Mouse (Mus musculus) spleen, postnatal 10 days (tissue): ENCODE data around the gene Selenof.
A peak's percentile ranks its signal among the peaks of the same experiment; 100 is the strongest.

Experiments used
- DNase-seq, 2 experiments: peaks; one replicate each; pipeline ENCODE4 v3.0.0; 2021 to 2022; ENCODE audit warnings: low spot score in 2 of 2

The Selenof gene

GRCm38 (mm10) chr3:144563916-144564315 lies 6.2 kb upstream of the Selenof start:
- DNase-seq = no peak

- no peak for DNase-seq
Measured at GRCm38 (mm10) chr3:144565212-144565611, 4.9 kb upstream of the Selenof start.

- peak in 1 of 2 experiments; percentile 34 for DNase-seq
Measured at GRCm38 (mm10) chr3:144568861-144569361, 1.2 kb upstream of the Selenof start.

GRCm38 (mm10) chr3:144569401-144569971 lies 618 bp upstream of the Selenof start:
- DNase-seq = peak; percentile 66 to 67

- DNase-seq = no peak
Measured at GRCm38 (mm10) chr3:144570816-144571487, 848 bp downstream of the Selenof start.

GRCm38 (mm10) chr3:144574256-144574655 lies 4.2 kb downstream of the Selenof start:
- no peak for DNase-seq

- DNase-seq = no peak
Measured at GRCm38 (mm10) chr3:144577366-144578340, 7.5 kb downstream of the Selenof start.

GRCm38 (mm10) chr3:144578921-144579320 lies 8.8 kb downstream of the Selenof start:
- no peak for DNase-seq

- DNase-seq = no peak
Measured at GRCm38 (mm10) chr3:144579796-144580195, 9.7 kb downstream of the Selenof start.

- DNase-seq = no peak
Measured at GRCm38 (mm10) chr3:144580281-144580680, 10.2 kb downstream of the Selenof start.

- no peak for DNase-seq
Measured at GRCm38 (mm10) chr3:144581842-144582241, 11.7 kb downstream of the Selenof start.

- DNase-seq = no peak
Measured at GRCm38 (mm10) chr3:144582306-144582705, 12.2 kb downstream of the Selenof start.

GRCm38 (mm10) chr3:144583789-144584188 lies 13.7 kb downstream of the Selenof start:
- DNase-seq = no peak

- no peak for DNase-seq
Measured at GRCm38 (mm10) chr3:144584789-144585553, 14.9 kb downstream of the Selenof start.

GRCm38 (mm10) chr3:144586731-144587130 lies 16.6 kb downstream of the Selenof start:
- DNase-seq = no peak

GRCm38 (mm10) chr3:144589189-144589890 lies 19.2 kb downstream of the Selenof start:
- no peak for DNase-seq

GRCm38 (mm10) chr3:144592992-144593785 lies 23.1 kb downstream of the Selenof start:
- no peak for DNase-seq

- no peak for DNase-seq
Measured at GRCm38 (mm10) chr3:144597121-144597520, 27.0 kb downstream of the Selenof start.

GRCm38 (mm10) chr3:144597790-144598467 lies 27.8 kb downstream of the Selenof start:
- no peak for DNase-seq
